Mouse (Mus musculus): ENCODE data around the gene G6pc. TPM values are rescaled to one million over a fixed set of nuclear protein-coding genes. Genes with fewer than 3 reads are reported as not detected.

Gene G6pc
- polyA plus RNA-seq, 1 experiment from 2014 or later, result 3.6 TPM

DNA sequence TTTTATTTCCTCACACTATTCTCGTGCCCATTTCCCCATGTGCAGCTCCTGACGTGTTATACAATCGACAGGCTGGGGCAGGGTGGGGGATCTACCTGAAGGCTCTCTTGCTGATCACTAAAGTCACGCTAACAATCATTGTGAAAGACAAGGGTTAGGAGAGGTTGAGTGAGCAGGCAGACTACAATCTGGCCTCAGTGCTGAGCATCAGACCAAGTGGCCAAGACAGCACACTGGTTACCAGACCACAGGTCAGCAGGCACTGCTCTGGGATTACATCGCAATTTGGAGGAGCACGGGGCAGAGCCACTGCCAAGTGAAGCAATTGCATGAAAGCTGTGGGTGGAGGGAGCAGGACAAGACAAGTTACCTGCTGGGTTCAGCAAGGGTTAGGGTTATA lies 11.6 kb downstream of the G6pc start:
- Histone ChIP-seq H3K4me2 (replicated peaks; ENCODE audit: low read depth, low read length) (no peak overlapping the region), H3K27me3 (ENCODE audit: insufficient read depth, low read length) (no peaks in the 10 kb centered on the region), H3K4me1 (ENCODE audit: insufficient read depth, low read length) (no peaks in the 10 kb centered on the region), H3K9ac (replicated peaks; ENCODE audit: low read length) (no peak overlapping the region), H3K36me3 (ENCODE audit: insufficient read depth, low read length) (no peaks in the 10 kb centered on the region), H3K27ac (ENCODE audit: low read length) (no peak overlapping the region), H3K4me3 (ENCODE audit: low read length) (no peak overlapping the region), H3K9me3 (ENCODE audit: low read length) (no peaks in the 10 kb centered on the region)
- whole genome bisulfite sequencing, result 82% methylated on average over 6 of the region's 6 CpGs
- ATAC-seq (ENCODE audit: low FRiP score, low TSS enrichment), result no peak

DNA sequence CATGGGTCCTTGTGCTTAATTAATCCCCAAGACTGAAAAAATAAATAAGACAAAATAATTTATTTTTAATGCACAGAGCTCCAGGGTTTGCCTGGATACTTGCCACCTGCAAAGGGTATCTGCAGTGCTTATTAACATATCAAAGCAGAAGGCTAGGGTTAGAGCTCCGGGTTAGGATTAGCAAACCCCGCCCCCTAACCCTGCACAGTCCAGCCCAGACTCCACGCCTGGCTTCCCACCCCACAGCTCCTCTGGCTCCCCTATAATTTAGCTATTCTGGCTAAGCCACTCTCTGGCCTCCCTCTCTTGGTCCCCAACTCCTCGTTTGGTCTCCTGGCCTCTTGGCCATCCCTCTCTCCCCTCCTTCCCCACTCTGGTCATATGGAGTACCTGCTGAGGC lies 14.5 kb downstream of the G6pc start:
- 11% methylated on average over 4 of the region's 4 CpGs for WGBS
- no peaks in the 10 kb centered on the region for H3K4me1 ChIP-seq (ENCODE audit: insufficient read depth, low read length)
- no peak overlapping the region for H3K4me2 ChIP-seq (replicated peaks; ENCODE audit: low read depth, low read length)
- no peak overlapping the region for H3K27ac ChIP-seq (ENCODE audit: low read length)
- no peaks in the 10 kb centered on the region for H3K27me3 ChIP-seq (ENCODE audit: insufficient read depth, low read length)
- peak; percentile 51; the same call in 1 of the 2 replicates for ATAC-seq (ENCODE audit: low FRiP score, low TSS enrichment)
- no peak overlapping the region for H3K9ac ChIP-seq (replicated peaks; ENCODE audit: low read length)
- no peaks in the 10 kb centered on the region for H3K9me3 ChIP-seq (ENCODE audit: low read length)
- no peaks in the 10 kb centered on the region for H3K36me3 ChIP-seq (ENCODE audit: insufficient read depth, low read length)
- no peak overlapping the region for H3K4me3 ChIP-seq (ENCODE audit: low read length)

DNA sequence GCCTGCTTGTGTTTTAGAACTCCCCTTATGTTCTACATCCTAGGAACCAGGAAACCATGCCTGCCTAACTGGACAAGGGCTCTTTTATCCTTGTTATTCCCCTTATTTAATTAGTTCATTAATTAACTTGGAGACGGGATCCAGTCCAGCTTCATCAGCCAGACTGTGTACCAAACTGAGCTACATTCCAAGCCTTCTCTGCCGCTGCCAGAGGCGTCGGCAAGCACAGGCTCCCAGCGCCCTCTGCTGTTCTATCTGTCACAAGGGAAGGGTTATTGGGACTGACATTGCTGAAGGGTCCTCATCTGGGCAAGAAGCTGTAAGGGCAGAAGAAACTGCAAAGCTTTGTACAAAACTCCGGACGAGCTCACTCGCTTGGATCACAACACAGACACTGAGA lies 27.7 kb downstream of the G6pc start:
- Histone ChIP-seq H3K9me3 (ENCODE audit: low read length) (no peaks in the 10 kb centered on the region), H3K4me1 (ENCODE audit: insufficient read depth, low read length) (no peaks in the 10 kb centered on the region), H3K27me3 (ENCODE audit: insufficient read depth, low read length) (no peaks in the 10 kb centered on the region), H3K27ac (ENCODE audit: low read length) (no peak overlapping the region), H3K9ac (replicated peaks; ENCODE audit: low read length) (no peak overlapping the region; the same call in 1 of the 2 replicates), H3K4me3 (ENCODE audit: low read length) (no peak overlapping the region), H3K36me3 (ENCODE audit: insufficient read depth, low read length) (no peaks in the 10 kb centered on the region), H3K4me2 (replicated peaks; ENCODE audit: low read depth, low read length) (no peak overlapping the region)
- ATAC-seq (ENCODE audit: low FRiP score, low TSS enrichment), result peak; percentile 78; the same call in 1 of the 2 replicates
- WGBS, result 4% methylated on average over 8 of the region's 8 CpGs

DNA sequence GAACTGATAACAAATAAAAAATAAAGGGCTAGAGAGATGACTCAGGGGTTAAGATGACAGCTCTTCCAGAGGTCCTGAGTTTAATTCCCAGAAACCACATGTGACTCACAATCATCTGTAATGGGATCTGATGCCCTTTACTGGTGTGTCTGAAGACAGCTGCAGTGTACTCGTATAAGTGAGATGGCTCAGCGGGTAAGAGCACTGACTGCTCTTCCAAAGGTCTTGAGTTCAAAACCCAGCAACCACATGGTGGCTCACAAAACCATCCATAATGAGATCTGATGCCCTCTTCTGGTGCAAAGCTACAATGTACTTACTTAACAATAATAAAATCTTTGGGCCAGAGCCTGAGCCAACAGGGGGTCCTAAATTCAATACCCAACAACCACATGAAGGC lies 47.9 kb downstream of the G6pc start:
- WGBS, result 74% methylated on average over 2 of the region's 2 CpGs
- Histone ChIP-seq H3K4me3 (ENCODE audit: low read length) (no peak overlapping the region), H3K27ac (ENCODE audit: low read length) (no peak overlapping the region), H3K9ac (replicated peaks; ENCODE audit: low read length) (no peak overlapping the region), H3K36me3 (ENCODE audit: insufficient read depth, low read length) (peaks cover 15% of the 10 kb centered on the region), H3K27me3 (ENCODE audit: insufficient read depth, low read length) (no peaks in the 10 kb centered on the region), H3K4me1 (ENCODE audit: insufficient read depth, low read length) (peaks cover 7% of the 10 kb centered on the region), H3K4me2 (replicated peaks; ENCODE audit: low read depth, low read length) (no peak overlapping the region), H3K9me3 (ENCODE audit: low read length) (no peaks in the 10 kb centered on the region)
- no peak for ATAC-seq (ENCODE audit: low FRiP score, low TSS enrichment)

DNA sequence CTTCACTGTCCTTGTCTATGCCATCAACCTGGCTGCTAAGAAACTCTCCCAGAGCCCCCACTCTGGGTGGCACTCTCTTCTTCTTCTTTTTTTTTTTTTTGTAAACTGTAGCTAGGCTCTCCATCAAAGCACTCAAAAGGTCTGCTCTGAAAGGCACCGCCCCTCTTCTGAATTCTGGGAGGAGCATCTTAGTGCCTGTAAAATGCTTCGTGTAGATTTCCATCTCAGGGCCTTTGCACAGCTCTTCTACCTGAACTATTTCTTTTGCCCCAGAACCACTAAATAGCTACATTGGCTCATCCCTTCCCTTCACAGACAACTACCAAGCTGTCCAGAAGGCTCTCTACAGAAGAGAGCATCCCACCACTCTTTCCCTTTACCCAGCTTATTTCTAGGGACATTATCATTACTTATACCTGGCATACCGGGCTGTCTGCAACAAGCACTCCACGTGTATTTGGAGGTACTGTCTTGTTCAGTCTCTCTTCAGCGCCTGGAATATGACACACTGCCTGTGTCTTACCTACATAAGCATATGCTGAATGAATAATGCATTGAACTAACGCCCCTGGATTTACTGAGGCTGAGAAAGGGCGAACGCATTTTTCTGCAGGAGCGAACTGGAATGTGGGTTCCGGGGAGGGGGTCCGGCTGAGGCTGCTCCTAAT lies 49.2 kb downstream of the G6pc start:
- Histone ChIP-seq H3K27me3 (ENCODE audit: insufficient read depth, low read length) (no peaks in the 10 kb centered on the region), H3K4me1 (ENCODE audit: insufficient read depth, low read length) (peaks cover 7% of the 10 kb centered on the region), H3K4me3 (ENCODE audit: low read length) (peak overlapping the region; percentile 78), H3K36me3 (ENCODE audit: insufficient read depth, low read length) (peaks cover 3% of the 10 kb centered on the region), H3K4me2 (replicated peaks; ENCODE audit: low read depth, low read length) (peak overlapping the region; percentile 85), H3K9me3 (ENCODE audit: low read length) (no peaks in the 10 kb centered on the region), H3K27ac (ENCODE audit: low read length) (peak overlapping the region; percentile 29), H3K9ac (replicated peaks; ENCODE audit: low read length) (peak overlapping the region; percentile 88)
- peak; percentile 7; the same call in 1 of the 2 replicates for ATAC-seq (ENCODE audit: low FRiP score, low TSS enrichment)
- 2% methylated on average over 11 of the region's 11 CpGs for WGBS

DNA sequence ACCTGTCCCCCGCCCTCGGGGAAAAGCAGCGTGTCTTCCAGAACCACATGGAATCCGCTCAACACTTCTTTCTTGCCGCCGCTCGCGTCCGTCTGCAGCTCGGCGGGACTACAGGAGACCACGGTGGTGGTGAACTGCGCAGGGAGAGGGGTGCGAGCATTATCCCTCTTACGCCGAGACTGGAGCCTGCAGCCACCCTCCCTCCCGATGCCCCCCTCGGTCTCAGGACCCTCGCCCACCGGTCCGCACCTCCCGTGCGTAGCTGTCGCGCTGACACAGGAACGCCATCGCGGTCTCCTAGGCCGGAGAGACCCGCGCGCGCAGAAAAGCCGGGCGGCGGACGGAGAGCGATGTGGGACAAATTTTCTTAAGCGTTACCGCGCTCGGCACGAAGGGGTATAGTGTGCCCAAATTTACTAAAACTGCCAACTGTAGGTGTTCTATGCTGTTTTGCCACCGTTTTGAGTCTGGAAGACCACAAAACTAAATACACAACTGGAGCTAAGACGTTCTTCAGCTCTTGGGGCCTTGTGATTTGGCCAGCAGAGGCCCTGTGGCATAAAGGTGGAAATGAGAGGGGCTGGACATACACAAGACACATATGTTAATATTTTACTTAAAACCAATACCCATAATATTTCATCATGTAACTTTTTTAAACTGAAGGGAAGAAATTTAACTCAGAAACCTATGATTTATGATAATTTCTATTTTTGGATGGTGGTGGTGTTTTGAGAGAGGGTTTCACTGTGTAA lies 49.9 kb downstream of the G6pc start, which contains the start of gene Aarsd1:
TSS of gene Aarsd1 (minus strand) at position 515 of the 755 bp plus-strand sequence.
- H3K4me1 ChIP-seq (ENCODE audit: insufficient read depth, low read length), result peaks cover 7% of the 10 kb centered on the region
- WGBS, result 0% methylated on average over 41 of the region's 45 CpGs
- H3K9ac ChIP-seq (replicated peaks; ENCODE audit: low read length), result peak within 1 kb of the TSS; percentile 88
- H3K36me3 ChIP-seq (ENCODE audit: insufficient read depth, low read length), result no peaks in the 10 kb centered on the region; the same call in 1 of the 2 replicates
- no peaks in the 10 kb centered on the region for H3K27me3 ChIP-seq (ENCODE audit: insufficient read depth, low read length)
- H3K4me2 ChIP-seq (replicated peaks; ENCODE audit: low read depth, low read length), result peak within 1 kb of the TSS; percentile 85
- H3K9me3 ChIP-seq (ENCODE audit: low read length), result no peaks in the 10 kb centered on the region
- ATAC-seq (ENCODE audit: low FRiP score, low TSS enrichment), result peak; percentile 81
- H3K4me3 ChIP-seq (ENCODE audit: low read length), result peak within 1 kb of the TSS; percentile 78
- peak within 1 kb of the TSS; percentile 54 for H3K27ac ChIP-seq (ENCODE audit: low read length)

DNA sequence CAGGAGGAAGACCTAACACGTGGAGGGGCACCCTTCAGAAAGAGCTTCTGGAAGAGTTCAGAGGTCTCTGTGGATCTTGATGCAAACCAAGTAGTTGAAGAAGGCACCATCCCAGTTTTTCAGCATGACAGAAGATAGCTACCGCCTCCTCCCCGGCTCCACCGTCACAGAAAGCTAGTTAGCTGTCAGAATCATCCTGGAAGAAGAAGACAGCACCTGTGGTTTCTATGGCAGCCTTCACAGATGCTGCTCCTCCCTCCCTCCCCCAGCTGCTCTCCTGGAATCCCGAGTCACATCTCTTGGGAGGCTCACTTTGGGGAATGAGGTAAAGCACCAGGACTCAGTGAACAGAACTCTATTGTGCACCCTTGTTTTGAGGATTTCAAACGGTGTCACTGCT lies 51.6 kb downstream of the G6pc start:
- Histone ChIP-seq H3K9me3 (ENCODE audit: low read length) (no peaks in the 10 kb centered on the region), H3K4me1 (ENCODE audit: insufficient read depth, low read length) (peaks cover 13% of the 10 kb centered on the region), H3K27ac (ENCODE audit: low read length) (no peak overlapping the region), H3K4me3 (ENCODE audit: low read length) (no peak overlapping the region), H3K9ac (replicated peaks; ENCODE audit: low read length) (no peak overlapping the region), H3K4me2 (replicated peaks; ENCODE audit: low read depth, low read length) (no peak overlapping the region), H3K36me3 (ENCODE audit: insufficient read depth, low read length) (no peaks in the 10 kb centered on the region), H3K27me3 (ENCODE audit: insufficient read depth, low read length) (no peaks in the 10 kb centered on the region)
- 59% methylated on average over 6 of the region's 6 CpGs for WGBS
- ATAC-seq (ENCODE audit: low FRiP score, low TSS enrichment), result no peak

DNA sequence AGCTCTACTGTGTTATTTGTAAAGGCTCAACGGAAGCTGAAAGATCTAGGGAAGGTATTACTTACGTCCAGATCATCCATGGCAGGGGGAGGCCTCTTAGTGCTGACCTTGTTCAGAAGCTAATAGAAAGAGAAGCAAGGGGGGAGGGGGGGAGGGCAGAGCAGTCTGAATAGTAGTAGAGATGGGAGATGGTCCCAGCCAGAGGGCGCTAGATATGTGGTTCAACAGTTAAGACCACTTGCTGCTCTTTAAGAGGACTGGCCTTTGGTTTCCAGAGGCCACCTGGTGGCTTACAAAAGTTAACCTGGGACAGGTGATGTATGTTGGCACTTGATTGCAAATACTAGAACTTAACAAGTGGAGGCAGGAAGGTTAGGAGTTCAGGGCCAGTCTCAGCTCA lies 52.2 kb downstream of the G6pc start:
- Histone ChIP-seq H3K4me3 (ENCODE audit: low read length) (no peak overlapping the region), H3K9me3 (ENCODE audit: low read length) (no peaks in the 10 kb centered on the region), H3K27ac (ENCODE audit: low read length) (no peak overlapping the region), H3K4me2 (replicated peaks; ENCODE audit: low read depth, low read length) (no peak overlapping the region), H3K4me1 (ENCODE audit: insufficient read depth, low read length) (peaks cover 15% of the 10 kb centered on the region), H3K36me3 (ENCODE audit: insufficient read depth, low read length) (no peaks in the 10 kb centered on the region), H3K27me3 (ENCODE audit: insufficient read depth, low read length) (no peaks in the 10 kb centered on the region), H3K9ac (replicated peaks; ENCODE audit: low read length) (no peak overlapping the region)
- WGBS, result 41% methylated on average over 3 of the region's 3 CpGs
- ATAC-seq (ENCODE audit: low FRiP score, low TSS enrichment), result no peak

DNA sequence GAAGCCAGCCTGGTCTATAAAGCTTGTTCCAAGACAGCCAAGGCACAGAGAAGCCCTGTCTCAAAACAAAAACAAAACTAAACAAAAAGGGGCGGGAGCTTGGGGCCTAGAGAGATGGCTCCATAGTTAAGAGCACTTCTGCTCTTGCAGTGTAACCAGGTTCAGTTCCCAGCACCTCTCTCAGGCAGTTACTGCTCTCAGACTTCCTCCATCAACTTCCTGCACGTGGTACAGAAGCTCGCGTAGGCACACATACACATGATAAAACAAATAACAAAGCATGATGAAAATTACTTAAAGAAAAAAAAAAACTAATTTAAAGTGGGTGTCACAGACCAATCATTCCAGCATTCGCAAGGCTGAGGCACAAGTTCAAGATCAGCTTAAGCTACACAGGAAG lies 52.8 kb downstream of the G6pc start:
- no peak for ATAC-seq (ENCODE audit: low FRiP score, low TSS enrichment)
- 92% methylated on average over 5 of the region's 5 CpGs for WGBS
- Histone ChIP-seq H3K9ac (replicated peaks; ENCODE audit: low read length) (no peak overlapping the region), H3K4me3 (ENCODE audit: low read length) (no peak overlapping the region), H3K36me3 (ENCODE audit: insufficient read depth, low read length) (no peaks in the 10 kb centered on the region), H3K9me3 (ENCODE audit: low read length) (no peaks in the 10 kb centered on the region), H3K27me3 (ENCODE audit: insufficient read depth, low read length) (no peaks in the 10 kb centered on the region), H3K4me1 (ENCODE audit: insufficient read depth, low read length) (peaks cover 15% of the 10 kb centered on the region), H3K27ac (ENCODE audit: low read length) (no peak overlapping the region), H3K4me2 (replicated peaks; ENCODE audit: low read depth, low read length) (no peak overlapping the region)

All from kidney, embryonic 16.5 days (tissue).